Mouse (Mus musculus) embryonic stem cell, embryonic (primary cell): ENCODE data around the gene Srek1ip1.

Experiments
- CTCF ChIA-PET, 4 experiments: fragments of 300-600 bp in 2 of 4; fragments of 350-600 bp in 2 of 4; sonication (Branson Sonifier 250); formaldehyde crosslinking; loops; one replicate each; lab custom pipeline; 2022; ENCODE audit warnings: inconsistent platforms in 2 of 4; lab: Charles Lee
- POLR2A ChIA-PET, 4 experiments: fragments of 300-600 bp in 2 of 4; fragments of 350-600 bp in 2 of 4; sonication (Branson Sonifier 250); formaldehyde crosslinking; loops; one replicate each; lab custom pipeline; 2022; ENCODE audit warnings: antibody characterized with exemption in 4 of 4, inconsistent platforms in 1 of 4; lab: Charles Lee

The Srek1ip1 gene

DNA sequence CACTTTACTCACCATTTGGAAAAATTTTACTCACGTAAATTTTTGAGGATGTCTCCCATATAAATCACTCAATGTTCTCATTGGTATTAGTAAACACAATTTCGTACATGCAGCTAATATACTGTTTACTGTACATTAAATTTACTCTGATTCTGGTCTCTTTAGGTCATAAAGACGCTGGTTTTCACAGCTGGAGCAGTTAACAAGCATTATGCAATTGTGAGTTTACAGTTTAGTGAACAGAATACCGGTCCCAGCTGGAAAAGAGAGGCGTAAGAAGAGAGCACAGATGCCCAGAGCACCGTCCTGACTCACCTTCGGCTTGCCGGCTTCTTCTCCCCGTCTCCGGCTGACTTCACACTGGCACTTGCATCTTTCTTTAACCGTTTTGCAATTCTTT is at the start of gene Srek1ip1:
Gene Srek1ip1 (plus strand): TSS at position 301 of the 400 bp plus-strand sequence.
- ChIA-PET CTCF (no interaction called here), POLR2A (interaction anchor here in 1 of 4 experiments (1.0 kb wide), 1 partner anchor 23 kb away, joined by 4 read pairs; no protein-coding TSS in a partner anchor)

- ChIA-PET CTCF (no interaction called here), POLR2A (no interaction called here)
These were observed 49.4 kb upstream of the Srek1ip1 start for GRCm38 (mm10) chr13:104742866-104743265.

DNA sequence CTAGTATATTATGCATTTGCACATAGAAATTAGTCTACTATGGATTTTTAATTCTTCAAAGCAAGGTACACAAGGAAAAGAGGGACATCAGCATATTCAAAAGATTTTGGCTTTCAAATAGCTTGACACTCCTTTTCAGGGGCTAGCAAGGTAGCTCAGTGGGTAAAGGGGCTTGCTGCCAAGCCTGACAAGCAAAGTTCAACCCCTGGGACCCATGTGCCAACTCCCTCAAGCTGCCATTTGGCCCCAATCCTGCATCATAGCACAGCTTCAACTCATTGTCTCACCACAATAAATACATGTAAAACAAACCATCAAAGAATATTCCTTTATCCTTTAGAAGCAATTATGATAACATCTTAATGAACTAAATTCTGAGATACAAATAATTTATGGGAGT is 45.3 kb upstream of the Srek1ip1 start:
- ChIA-PET POLR2A (no interaction called here), CTCF (no interaction called here)

DNA sequence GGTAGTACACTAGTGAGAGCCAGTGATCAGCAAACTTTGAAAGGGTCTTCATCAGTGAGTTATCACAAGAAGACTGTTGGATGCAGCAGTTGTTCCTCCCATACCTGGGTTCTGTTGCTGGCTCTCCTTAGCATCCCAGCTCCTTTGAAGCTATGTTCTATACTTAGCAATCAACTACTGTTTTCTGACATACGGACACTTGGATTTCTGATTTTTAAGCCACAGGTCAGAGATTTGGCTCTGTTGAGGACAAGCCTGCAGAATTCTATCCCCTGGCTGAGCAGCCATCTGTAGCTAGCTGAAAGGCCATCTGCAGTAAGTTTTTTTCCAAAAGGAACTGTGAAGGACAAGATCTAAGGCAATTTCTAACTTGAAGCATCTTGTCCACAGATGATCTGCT is 32.9 kb upstream of the Srek1ip1 start:
- ChIA-PET CTCF (interaction anchor here in 1 of 4 experiments (0.6 kb wide), 1 partner anchor 105 kb away, joined by 3 read pairs; no protein-coding TSS in a partner anchor), POLR2A (no interaction called here)

GRCm38 (mm10) chr13:104762401-104762800 is 29.9 kb upstream of the Srek1ip1 start:
- POLR2A ChIA-PET: no interaction called here
- CTCF ChIA-PET: no interaction called here

DNA sequence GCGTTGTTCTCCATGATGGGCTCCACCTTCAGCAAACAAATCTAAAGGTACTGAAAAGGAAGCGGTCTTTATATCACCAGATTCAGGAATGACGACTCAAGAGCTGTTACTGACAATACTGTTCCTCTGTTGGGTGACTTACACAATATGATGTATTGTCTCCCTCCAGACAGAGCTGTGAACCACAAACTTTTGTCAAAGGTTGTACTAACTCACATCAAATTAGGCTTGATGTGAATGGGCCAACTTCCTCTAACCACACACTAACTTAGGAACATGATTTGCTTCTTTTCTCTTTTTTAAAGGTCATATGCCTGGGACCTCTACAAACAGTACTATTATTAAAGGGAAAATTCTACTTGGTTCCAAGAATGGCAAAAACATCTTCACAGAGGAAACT is 29.1 kb upstream of the Srek1ip1 start:
- ChIA-PET POLR2A (interaction anchor here in 1 of 4 experiments (1.2 kb wide), 1 partner anchor 26 kb away, joined by 3 read pairs; no protein-coding TSS in a partner anchor), CTCF (interaction anchor here in 1 of 4 experiments (0.7 kb wide), 1 partner anchor 174 kb away, joined by 4 read pairs; no protein-coding TSS in a partner anchor)

- POLR2A ChIA-PET: interaction anchor here in 2 of 4 experiments (0.6 to 0.8 kb wide), 2 partner anchors 115 to 177 kb away, joined by 3 to 4 read pairs; no protein-coding TSS in a partner anchor
- CTCF ChIA-PET: interaction anchor here in 1 of 4 experiments (1.2 kb wide), 1 partner anchor 160 kb away, joined by 3 read pairs; no protein-coding TSS in a partner anchor
These were observed 13.1 kb upstream of the Srek1ip1 start for GRCm38 (mm10) chr13:104779104-104779670.

DNA sequence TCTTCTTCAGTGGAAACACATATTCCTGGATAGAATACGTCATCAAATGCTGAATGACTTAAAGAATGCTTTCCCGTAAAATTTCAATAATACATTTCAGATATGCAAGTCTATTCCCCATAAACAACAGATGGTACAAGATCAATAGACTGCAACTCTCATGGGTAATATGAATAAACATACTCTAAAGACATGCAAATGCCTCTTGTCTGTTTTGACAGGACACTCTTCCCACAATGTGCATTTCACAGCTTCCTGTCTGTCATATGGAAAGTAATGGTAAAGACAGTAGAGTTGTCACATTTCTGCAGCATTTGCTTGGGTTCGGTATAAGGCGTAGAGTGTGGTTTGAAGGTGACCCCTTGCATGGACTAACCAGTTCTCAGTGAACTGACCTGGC is 5.0 kb upstream of the Srek1ip1 start:
- ChIA-PET CTCF (no interaction called here), POLR2A (interaction anchor here in 1 of 4 experiments (1.7 kb wide), 1 partner anchor 9 kb away, joined by 6 read pairs; no protein-coding TSS in a partner anchor)

- CTCF ChIA-PET: interaction anchor here (0.5 to 1.5 kb wide), 9 partner anchors 17 to 584 kb away, joined by 3 to 6 read pairs (median 3); no protein-coding TSS in a partner anchor
- POLR2A ChIA-PET: interaction anchor here in 1 of 4 experiments (0.7 kb wide), 1 partner anchor 183 kb away, joined by 3 read pairs; no protein-coding TSS in a partner anchor
These were observed 2.6 kb upstream of the Srek1ip1 start for GRCm38 (mm10) chr13:104789663-104790062.

DNA sequence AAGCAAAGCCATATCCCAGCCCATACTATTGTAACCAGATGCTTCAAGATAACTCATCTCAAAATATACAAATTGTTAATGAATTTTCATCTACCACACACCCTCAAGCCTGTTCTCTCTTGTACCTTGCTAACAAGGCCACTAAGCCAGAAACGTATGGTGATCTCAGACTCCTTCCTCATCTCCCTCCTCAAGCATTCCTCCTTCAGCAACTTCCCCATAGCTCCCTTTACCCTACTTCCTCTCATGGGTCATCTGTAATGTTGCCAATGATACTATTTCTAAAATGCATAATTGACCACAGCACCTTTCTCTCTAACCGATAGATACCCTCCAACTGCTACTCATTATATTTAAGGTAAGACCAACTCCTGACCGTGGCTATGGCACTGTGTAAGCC is 2.1 kb downstream of the Srek1ip1 start:
- ChIA-PET CTCF (interaction anchor here in 2 of 4 experiments (0.5 to 1.3 kb wide), 3 partner anchors 12 to 147 kb away, joined by 4 to 6 read pairs (median 5); no protein-coding TSS in a partner anchor), POLR2A (no interaction called here)

DNA sequence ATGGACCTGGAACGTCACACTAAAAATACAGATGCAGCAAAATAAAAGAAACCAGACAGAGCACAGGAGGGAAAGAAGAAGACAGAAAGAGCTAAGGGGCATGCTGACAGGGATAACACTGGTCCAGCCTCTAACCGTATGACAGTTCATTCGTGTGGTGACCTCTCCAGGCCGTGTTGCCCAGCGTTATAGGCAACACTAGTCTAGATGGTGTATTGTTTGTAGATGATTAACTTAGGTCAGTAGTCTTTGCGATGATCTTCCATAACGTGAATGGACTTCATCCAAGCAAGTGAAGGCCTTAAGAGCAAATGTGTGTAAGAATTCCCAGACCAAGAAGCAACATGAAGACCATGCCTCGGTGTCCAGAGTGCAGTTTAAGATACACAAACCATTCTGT is 6.8 kb downstream of the Srek1ip1 start:
- CTCF ChIA-PET: no interaction called here
- POLR2A ChIA-PET: interaction anchor here in 2 of 4 experiments (0.6 to 0.7 kb wide), 3 partner anchors 20 to 775 kb away, joined by 3 to 4 read pairs (median 3); no protein-coding TSS in a partner anchor

DNA sequence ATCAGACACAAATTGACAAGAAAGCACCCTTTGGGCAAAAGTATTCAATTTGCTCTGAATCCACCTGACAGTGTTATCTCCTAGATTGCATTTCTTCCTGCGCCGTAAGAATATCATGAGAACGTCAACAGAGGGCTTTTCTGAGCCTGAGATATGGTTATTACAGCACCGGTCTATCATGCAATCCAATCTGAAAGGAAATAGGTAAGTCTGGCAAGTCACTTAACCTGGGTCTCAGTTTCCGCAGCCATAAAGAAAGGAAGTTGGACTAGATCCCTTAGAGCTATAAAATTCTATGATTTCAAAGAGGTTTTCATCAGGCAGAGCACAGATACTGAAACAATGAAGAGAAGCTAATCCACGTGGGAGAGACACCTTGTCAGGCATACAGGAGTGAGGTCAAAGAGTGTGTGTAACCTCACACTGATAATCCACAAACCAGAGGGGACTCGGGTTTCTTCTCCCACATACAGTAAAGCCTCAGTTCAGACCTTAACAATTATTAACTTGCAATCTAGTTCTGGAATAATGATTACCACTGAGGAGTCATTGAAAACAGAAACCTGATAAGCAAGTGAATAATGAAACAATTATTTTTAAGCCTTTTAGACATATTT is 7.4 kb downstream of the Srek1ip1 start:
- CTCF ChIA-PET: no interaction called here
- POLR2A ChIA-PET: no interaction called here

- CTCF ChIA-PET: interaction anchor here (0.5 to 2.3 kb wide), 18 partner anchors 9 to 1910 kb away, joined by 3 to 28 read pairs (median 4); no protein-coding TSS in a partner anchor
- POLR2A ChIA-PET: interaction anchor here in 1 of 4 experiments (1.0 to 1.5 kb wide), 3 partner anchors 8 to 12 kb away, joined by 4 to 5 read pairs (median 4); no protein-coding TSS in a partner anchor
These were observed 13.4 kb downstream of the Srek1ip1 start for GRCm38 (mm10) chr13:104805681-104806080.

GRCm38 (mm10) chr13:104816270-104816634 is 24.0 kb downstream of the Srek1ip1 start:
- ChIA-PET POLR2A (interaction anchor here in 1 of 4 experiments (0.6 to 2.1 kb wide), 11 partner anchors 9 to 121 kb away, joined by 3 to 9 read pairs (median 3); partner anchors contain the start of gene Shisal2b), CTCF (no interaction called here)

- POLR2A ChIA-PET: interaction anchor here in 2 of 4 experiments (0.6 to 2.5 kb wide), 16 partner anchors 9 to 299 kb away, joined by 3 to 9 read pairs (median 4); partner anchors contain the start of gene Shisal2b (in 1 of the 2)
- CTCF ChIA-PET: no interaction called here
These were observed 24.6 kb downstream of the Srek1ip1 start, which contains the start of gene Cwc27 for GRCm38 (mm10) chr13:104816635-104817571. Gene Cwc27, minus strand, starts transcription at chr13:104817142.

GRCm38 (mm10) chr13:104817696-104818095 is 25.4 kb downstream of the Srek1ip1 start:
- CTCF ChIA-PET: no interaction called here
- POLR2A ChIA-PET: interaction anchor here in 2 of 4 experiments (0.6 to 2.5 kb wide), 13 partner anchors 12 to 379 kb away, joined by 3 to 9 read pairs (median 4); partner anchors contain the start of gene Shisal2b (in 1 of the 2)

GRCm38 (mm10) chr13:104821192-104821591 is 28.9 kb downstream of the Srek1ip1 start:
- ChIA-PET POLR2A (interaction anchor here in 1 of 4 experiments (1.3 kb wide), 1 partner anchor 9 kb away, joined by 3 read pairs; no protein-coding TSS in a partner anchor), CTCF (interaction anchor here in 1 of 4 experiments (0.6 kb wide), 1 partner anchor 1812 kb away, joined by 4 read pairs; no protein-coding TSS in a partner anchor)

DNA sequence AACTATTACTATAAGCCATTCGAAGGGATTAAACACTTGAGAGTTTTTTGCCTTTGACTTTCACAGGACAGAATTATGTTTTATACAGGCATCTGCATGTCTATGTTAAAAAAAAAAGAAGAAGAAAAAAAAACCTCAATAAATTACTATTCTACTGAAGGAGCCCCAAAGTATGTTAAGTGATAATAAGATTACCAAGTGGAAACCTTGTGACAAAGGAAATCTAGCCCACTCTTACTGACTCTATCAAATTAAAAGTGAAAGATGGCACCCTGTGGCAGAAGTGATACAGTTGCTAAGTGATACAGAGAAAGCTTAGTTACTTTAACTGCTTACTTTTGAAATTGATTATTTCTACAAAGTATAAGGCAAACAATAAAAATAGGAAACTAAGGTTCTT is 29.6 kb downstream of the Srek1ip1 start:
- ChIA-PET POLR2A (no interaction called here), CTCF (no interaction called here)
